Mouse (Mus musculus) C2C12 (cell line): Measurements from ENCODE around the gene Sorbs1. TPM values are rescaled to one million over a fixed set of nuclear protein-coding genes. Genes with fewer than 3 reads are reported as not detected.

Experiments used
- H3K27me3 ChIP-seq: one replicate; pipeline ENCODE4 v1.6.1; 2011; ENCODE audit not compliant: control insufficient read depth, insufficient read depth, insufficient read length
- H3K36me3 ChIP-seq: one replicate; pipeline ENCODE4 v1.6.1; 2011; ENCODE audit not compliant: control insufficient read depth, insufficient read depth
- H3K4me3 ChIP-seq: one replicate; pipeline ENCODE4 v1.5.1; 2011; ENCODE audit warnings: mild to moderate bottlenecking, control low read depth; ENCODE audit not compliant: poor library complexity, insufficient read depth, severe bottlenecking
- H3K79me2 ChIP-seq: one replicate; pipeline ENCODE4 v1.6.1; 2011; ENCODE audit not compliant: control insufficient read depth, insufficient read depth
- H3K79me3 ChIP-seq: one replicate; pipeline ENCODE4 v1.6.1; 2011; ENCODE audit warnings: low read depth, control low read depth
- H3ac ChIP-seq: one replicate; pipeline ENCODE3; 2011; ENCODE audit warnings: low read depth; ENCODE audit not compliant: control insufficient read depth, insufficient read length
- CEBPB ChIP-seq: IDR thresholded peaks from one replicate; pipeline ENCODE4 v1.6.1; 2011; ENCODE audit warnings: low read depth, mild to moderate bottlenecking, control low read depth, moderate library complexity
- CTCF ChIP-seq: IDR thresholded peaks from one replicate; pipeline ENCODE4 v1.5.1; 2011; ENCODE audit not compliant: control insufficient read depth, insufficient read depth, insufficient read length
- FOSL1 ChIP-seq: IDR thresholded peaks from one replicate; pipeline ENCODE4 v1.8.0; 2011; ENCODE audit warnings: mild to moderate bottlenecking, low read length; ENCODE audit not compliant: poor library complexity, insufficient read depth, severe bottlenecking
- MAX ChIP-seq: IDR thresholded peaks from one replicate; pipeline ENCODE4 v1.6.1; 2011; ENCODE audit warnings: mild to moderate bottlenecking, control low read depth
- MYOD1 ChIP-seq: IDR thresholded peaks from one replicate; pipeline ENCODE4 v1.6.1; 2011; ENCODE audit warnings: low read depth; ENCODE audit not compliant: control insufficient read depth, insufficient read length
- MYOG ChIP-seq: IDR thresholded peaks from one replicate; pipeline ENCODE4 v1.6.1; 2011; ENCODE audit not compliant: control insufficient read depth, insufficient read length; ENCODE audit errors: extremely low read depth
- USF1 ChIP-seq: IDR thresholded peaks from one replicate; pipeline ENCODE4 v1.6.1; 2011; ENCODE audit warnings: low read depth, mild to moderate bottlenecking, control low read depth, moderate library complexity
- polyA plus RNA-seq: library from polyadenylated mRNA; unstranded; fragments of >200 nt; fragmentation: generic; extraction: Trizol; gene quantifications from one replicate; pipeline ENCODE4 v1.2.1, GENCODE M21; 2012; ENCODE audit warnings: missing spikeins

Sorbs1 gene
- polyA plus RNA-seq, 1 experiment = 9.0 TPM

GRCm38 (mm10) chr19:40383931-40384330, 129.6 kb downstream of the Sorbs1 start:
- H3K4me3 ChIP-seq = no peak overlapping the region
- TF ChIP-seq CEBPB (no peak), MYOD1 (no peak), MAX (no peak), USF1 (no peak), MYOG (no peak), FOSL1 (no peak), CTCF (no peak)
- no peaks in the 10 kb centered on the region for H3K27me3 ChIP-seq
- H3K36me3 ChIP-seq = no peaks in the 10 kb centered on the region
- H3K79me3 ChIP-seq = no peaks in the 10 kb centered on the region
- H3K79me2 ChIP-seq = no peaks in the 10 kb centered on the region
- H3ac ChIP-seq = no peak overlapping the region

GRCm38 (mm10) chr19:40380656-40381055, 132.9 kb downstream of the Sorbs1 start:
- no peaks in the 10 kb centered on the region for H3K27me3 ChIP-seq
- no peaks in the 10 kb centered on the region for H3K79me2 ChIP-seq
- no peak overlapping the region for H3ac ChIP-seq
- TF ChIP-seq MAX = no peak
- no peak for TF ChIP-seq CEBPB
- no peak for TF ChIP-seq USF1
- no peak for TF ChIP-seq FOSL1
- TF ChIP-seq CTCF = no peak
- TF ChIP-seq MYOG = no peak
- TF ChIP-seq MYOD1 = no peak
- H3K36me3 ChIP-seq = no peaks in the 10 kb centered on the region
- no peak overlapping the region for H3K4me3 ChIP-seq
- no peaks in the 10 kb centered on the region for H3K79me3 ChIP-seq

GRCm38 (mm10) chr19:40380005-40380404, 133.6 kb downstream of the Sorbs1 start:
- Histone ChIP-seq H3K79me2 (no peaks in the 10 kb centered on the region), H3K36me3 (no peaks in the 10 kb centered on the region), H3K27me3 (no peaks in the 10 kb centered on the region), H3K79me3 (no peaks in the 10 kb centered on the region), H3ac (no peak overlapping the region), H3K4me3 (no peak overlapping the region)
- TF ChIP-seq MYOG = no peak
- TF ChIP-seq CTCF = no peak
- no peak for TF ChIP-seq CEBPB
- no peak for TF ChIP-seq FOSL1
- no peak for TF ChIP-seq MYOD1
- TF ChIP-seq USF1 = no peak
- TF ChIP-seq MAX = no peak

- TF ChIP-seq CTCF (no peak), FOSL1 (no peak), MYOD1 (no peak), CEBPB (no peak), MYOG (no peak), MAX (no peak), USF1 (no peak)
- no peak overlapping the region for H3ac ChIP-seq
- H3K36me3 ChIP-seq = no peaks in the 10 kb centered on the region
- no peak overlapping the region for H3K4me3 ChIP-seq
- H3K79me2 ChIP-seq = no peaks in the 10 kb centered on the region
- no peaks in the 10 kb centered on the region for H3K79me3 ChIP-seq
- no peaks in the 10 kb centered on the region for H3K27me3 ChIP-seq
Observed at GRCm38 (mm10) chr19:40379081-40379480, 134.5 kb downstream of the Sorbs1 start.

GRCm38 (mm10) chr19:40377632-40378031, 135.9 kb downstream of the Sorbs1 start:
- TF ChIP-seq FOSL1 = no peak
- Histone ChIP-seq H3K4me3 (no peak overlapping the region), H3K36me3 (no peaks in the 10 kb centered on the region)

DNA sequence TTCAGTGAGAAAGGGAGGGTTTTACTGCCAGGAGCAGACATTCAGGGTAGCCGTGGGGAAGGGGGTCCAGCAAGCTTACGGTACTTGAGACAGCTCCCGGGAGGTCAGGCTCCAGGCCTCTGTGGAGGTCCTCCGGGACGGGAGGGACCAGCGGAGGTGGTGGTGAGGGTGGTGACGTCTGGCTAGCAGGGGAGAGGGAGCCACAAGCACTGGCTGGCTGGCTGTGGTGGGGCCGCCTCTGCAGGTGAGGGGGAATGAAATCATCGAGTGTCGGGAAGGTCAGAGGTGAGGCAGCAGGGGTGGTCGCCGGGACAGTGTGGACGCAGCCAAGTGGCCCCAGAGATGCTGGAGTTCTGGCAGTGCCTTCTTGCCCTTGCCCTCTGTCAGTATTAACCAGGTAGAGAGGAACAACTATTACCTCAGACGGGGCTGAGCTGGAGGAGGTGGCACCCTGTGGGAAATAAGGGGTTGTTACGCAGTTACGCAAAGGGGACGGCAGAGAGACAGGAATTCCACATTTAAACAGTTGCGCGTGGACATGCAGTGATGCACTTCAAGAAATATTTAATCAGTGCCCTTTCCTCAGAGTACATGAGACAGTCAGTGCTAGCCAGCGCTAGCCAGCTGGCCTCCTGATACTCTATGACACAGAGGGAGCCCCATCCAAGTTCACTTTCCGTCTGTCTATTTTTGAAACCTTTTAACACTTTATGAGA, 136.9 kb downstream of the Sorbs1 start:
- TF ChIP-seq USF1 (no peak), FOSL1 (no peak), MYOG (no peak), CEBPB (no peak), MYOD1 (no peak), CTCF (no peak), MAX (no peak)
- Histone ChIP-seq H3K27me3 (no peaks in the 10 kb centered on the region), H3K79me2 (no peaks in the 10 kb centered on the region), H3K79me3 (no peaks in the 10 kb centered on the region), H3K4me3 (no peak overlapping the region), H3ac (no peak overlapping the region), H3K36me3 (peaks cover 6% of the 10 kb centered on the region)

More at GRCm38 (mm10) chr19:40377632-40378031, 135.9 kb downstream of the Sorbs1 start:
- Histone ChIP-seq H3K79me3 (no peaks in the 10 kb centered on the region), H3ac (no peak overlapping the region), H3K27me3 (no peaks in the 10 kb centered on the region), H3K79me2 (no peaks in the 10 kb centered on the region)
